Mouse (Mus musculus): Measurements from ENCODE around the gene Bola2. TPM values are rescaled to one million over a fixed set of nuclear protein-coding genes. Genes with fewer than 3 reads are reported as not detected.

Bola2 gene
- polyA plus RNA-seq, 1 experiment from 2014 or later = 123 TPM

DNA sequence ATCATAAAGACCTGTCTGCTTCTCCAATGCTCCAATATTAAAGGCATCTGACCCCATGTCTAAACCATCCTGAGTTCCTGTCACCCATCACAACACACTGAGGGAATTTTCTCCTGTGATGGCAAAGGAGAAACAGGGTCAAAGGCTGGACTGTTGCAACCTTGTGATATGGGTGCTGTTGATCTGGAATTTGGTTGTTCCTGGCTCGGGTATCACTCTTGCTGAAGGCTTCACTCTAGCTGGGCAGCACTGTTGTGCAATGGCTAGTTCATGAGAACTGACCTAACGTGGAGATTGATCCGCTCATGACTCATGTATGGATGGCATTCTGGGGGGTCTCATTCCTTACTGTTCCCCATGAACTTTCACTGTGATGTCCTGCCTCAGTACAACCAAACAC is 6.2 kb upstream of the Bola2 start:
- Histone ChIP-seq H3K9me3 (ENCODE audit: low read depth, low read length) (no peaks in the 10 kb centered on the region), H3K27me3 (ENCODE audit: insufficient read depth, low read length) (no peaks in the 10 kb centered on the region), H3K36me3 (ENCODE audit: insufficient read depth) (peaks cover 27% of the 10 kb centered on the region), H3K4me2 (no peak overlapping the region), H3K4me1 (ENCODE audit: insufficient read depth) (no peaks in the 10 kb centered on the region), H3K9ac (no peak overlapping the region), H3K27ac (ENCODE audit: low read depth) (no peak overlapping the region), H3K4me3 (ENCODE audit: low read depth, low read length) (no peak overlapping the region)
- DNase-seq (no peak), ATAC-seq (ENCODE audit: insufficient read depth) (no peak)
- 79% methylated on average over 3 of the region's 3 CpGs for WGBS
- TF ChIP-seq CTCF (IDR thresholded peaks at IDR 0.05; ENCODE audit: low read depth) = no peak

DNA sequence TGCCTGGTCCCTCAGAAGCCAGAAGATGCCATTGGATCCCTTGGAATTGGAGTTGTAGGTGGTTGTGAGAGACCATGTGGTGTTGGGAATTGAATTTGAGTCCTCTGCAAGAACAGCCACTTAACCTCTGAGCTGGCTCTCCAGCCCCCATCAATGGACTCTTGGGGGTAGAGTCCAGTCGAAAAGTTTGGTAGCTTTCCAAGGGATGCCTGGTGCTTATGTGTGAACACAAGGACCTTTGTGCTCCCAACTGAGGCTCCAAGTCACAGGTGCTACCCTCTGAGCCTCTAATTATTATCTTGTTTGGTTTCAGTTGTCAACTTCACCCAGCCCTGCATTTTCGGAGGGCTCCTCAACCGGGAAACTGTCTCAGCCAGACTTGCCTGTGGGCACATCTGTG is 4.5 kb upstream of the Bola2 start:
- Histone ChIP-seq H3K9me3 (ENCODE audit: low read depth, low read length) (no peaks in the 10 kb centered on the region), H3K36me3 (ENCODE audit: insufficient read depth) (peaks cover 27% of the 10 kb centered on the region), H3K4me3 (ENCODE audit: low read depth, low read length) (no peak overlapping the region), H3K9ac (no peak overlapping the region), H3K27me3 (ENCODE audit: insufficient read depth, low read length) (no peaks in the 10 kb centered on the region), H3K27ac (ENCODE audit: low read depth) (no peak overlapping the region), H3K4me2 (no peak overlapping the region), H3K4me1 (ENCODE audit: insufficient read depth) (peaks cover 5% of the 10 kb centered on the region; the same call in 1 of the 2 replicates)
- DNase-seq = no peak
- ATAC-seq (ENCODE audit: insufficient read depth) = no peak
- TF ChIP-seq CTCF (IDR thresholded peaks at IDR 0.05; ENCODE audit: low read depth) = no peak
- 87% methylated on average over 3 of the region's 3 CpGs for WGBS

DNA sequence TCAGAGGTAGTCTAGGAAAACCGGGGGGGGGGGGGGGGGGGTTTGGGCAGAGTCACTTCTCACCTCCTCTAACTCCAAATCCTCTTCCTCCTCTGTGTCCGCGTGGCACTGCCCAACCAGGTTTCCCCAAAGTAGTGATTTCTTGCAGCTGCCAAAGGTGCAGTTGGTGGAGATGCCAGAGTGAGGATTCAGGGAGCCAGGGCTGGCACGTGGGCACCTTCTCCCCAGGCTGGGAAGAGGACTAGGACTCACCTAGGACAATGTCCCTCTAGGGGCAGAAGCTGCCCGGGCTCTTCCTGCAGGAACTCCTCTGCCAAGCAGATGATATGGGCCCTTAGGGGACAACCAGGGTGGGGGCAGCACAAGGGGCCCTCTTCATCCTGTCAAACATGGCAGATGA is 3.5 kb upstream of the Bola2 start:
- Histone ChIP-seq H3K9ac (no peak overlapping the region), H3K27me3 (ENCODE audit: insufficient read depth, low read length) (no peaks in the 10 kb centered on the region), H3K36me3 (ENCODE audit: insufficient read depth) (peaks cover 27% of the 10 kb centered on the region), H3K27ac (ENCODE audit: low read depth) (no peak overlapping the region), H3K4me1 (ENCODE audit: insufficient read depth) (peaks cover 5% of the 10 kb centered on the region), H3K4me3 (ENCODE audit: low read depth, low read length) (no peak overlapping the region), H3K4me2 (no peak overlapping the region), H3K9me3 (ENCODE audit: low read depth, low read length) (no peaks in the 10 kb centered on the region)
- ATAC-seq (ENCODE audit: insufficient read depth) (no peak), DNase-seq (no peak)
- TF ChIP-seq CTCF (IDR thresholded peaks at IDR 0.05; ENCODE audit: low read depth) = no peak
- 78% methylated on average over 5 of the region's 5 CpGs for WGBS

DNA sequence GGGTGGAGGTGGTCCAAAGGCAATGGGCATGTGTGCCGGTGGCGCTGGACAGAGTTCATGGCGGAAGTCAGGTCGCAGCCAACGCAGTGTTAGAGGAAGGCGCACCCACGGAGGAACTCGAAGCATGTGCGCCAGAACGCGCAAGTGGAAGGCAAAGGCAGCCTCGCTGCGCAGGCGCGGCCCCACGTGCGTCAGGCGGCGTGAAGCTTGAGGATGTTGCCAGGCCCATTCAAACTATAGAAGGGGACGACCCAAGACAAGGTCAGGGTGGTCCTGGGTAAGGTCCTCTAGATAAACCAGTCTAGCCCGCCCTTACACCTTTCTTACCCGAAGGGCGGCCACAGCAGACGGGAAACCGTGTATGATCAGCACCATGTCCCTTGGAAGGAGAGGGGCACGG is 2.8 kb upstream of the Bola2 start:
- no peak overlapping the region for H3K9ac ChIP-seq
- DNase-seq (no peak), ATAC-seq (ENCODE audit: insufficient read depth) (no peak)
- H3K4me1 ChIP-seq (ENCODE audit: insufficient read depth) = peaks cover 8% of the 10 kb centered on the region
- H3K27me3 ChIP-seq (ENCODE audit: insufficient read depth, low read length) = no peaks in the 10 kb centered on the region
- no peak for TF ChIP-seq CTCF (IDR thresholded peaks at IDR 0.05; ENCODE audit: low read depth)
- no peak overlapping the region for H3K4me2 ChIP-seq
- H3K36me3 ChIP-seq (ENCODE audit: insufficient read depth) = peaks cover 27% of the 10 kb centered on the region
- H3K9me3 ChIP-seq (ENCODE audit: low read depth, low read length) = no peaks in the 10 kb centered on the region
- H3K4me3 ChIP-seq (ENCODE audit: low read depth, low read length) = no peak overlapping the region
- H3K27ac ChIP-seq (ENCODE audit: low read depth) = no peak overlapping the region
- WGBS = 92% methylated on average over 26 of the region's 26 CpGs

DNA sequence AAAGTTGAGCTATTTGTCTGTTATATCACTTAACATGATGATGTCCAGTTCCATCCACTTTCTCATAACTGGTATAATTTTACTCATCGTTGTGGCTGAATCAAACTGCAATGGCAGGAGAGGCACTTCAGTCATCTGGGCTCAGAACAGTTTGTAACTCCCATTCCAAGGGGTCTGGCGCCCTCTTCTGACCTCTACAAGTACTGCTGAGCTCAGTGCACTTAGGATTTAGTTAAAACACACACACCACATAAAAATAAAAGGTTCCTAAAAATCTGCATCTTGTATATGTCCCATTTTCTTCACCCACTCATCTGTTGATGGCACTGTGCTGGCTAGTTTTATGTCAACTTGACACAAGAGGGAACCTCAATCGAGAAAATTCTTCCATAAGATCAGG is 1.9 kb upstream of the Bola2 start:
- Histone ChIP-seq H3K4me1 (ENCODE audit: insufficient read depth) (peaks cover 8% of the 10 kb centered on the region), H3K27ac (ENCODE audit: low read depth) (no peak overlapping the region), H3K36me3 (ENCODE audit: insufficient read depth) (peaks cover 27% of the 10 kb centered on the region), H3K27me3 (ENCODE audit: insufficient read depth, low read length) (no peaks in the 10 kb centered on the region), H3K4me3 (ENCODE audit: low read depth, low read length) (no peak overlapping the region), H3K4me2 (no peak overlapping the region), H3K9ac (no peak overlapping the region), H3K9me3 (ENCODE audit: low read depth, low read length) (no peaks in the 10 kb centered on the region)
- WGBS = 26% methylated on average over 3 of the region's 3 CpGs
- ATAC-seq (ENCODE audit: insufficient read depth) = no peak
- peak; percentile 94 for DNase-seq
- peak; percentile 83 for TF ChIP-seq CTCF (IDR thresholded peaks at IDR 0.05; ENCODE audit: low read depth)

DNA sequence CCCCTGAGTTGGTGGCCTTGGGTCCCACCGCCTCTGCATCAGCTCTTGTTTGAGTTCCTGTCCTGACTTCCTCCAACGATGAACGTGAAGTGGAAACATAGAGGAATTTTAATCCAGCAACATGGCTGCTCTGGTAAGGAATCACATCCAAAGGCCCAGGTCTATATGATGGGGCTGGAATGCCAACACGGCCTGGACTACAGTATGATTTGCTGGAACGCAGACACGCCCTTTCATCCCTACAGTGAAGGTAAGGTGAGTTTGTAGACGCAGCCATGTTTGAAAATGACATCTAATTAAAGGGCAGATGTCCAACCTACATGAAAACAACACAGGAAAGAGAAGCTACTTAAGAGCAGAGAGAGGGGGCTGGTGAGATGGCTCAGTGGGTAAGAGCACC is 1.4 kb upstream of the Bola2 start:
- Histone ChIP-seq H3K36me3 (ENCODE audit: insufficient read depth) (peaks cover 27% of the 10 kb centered on the region), H3K27ac (ENCODE audit: low read depth) (no peak overlapping the region), H3K27me3 (ENCODE audit: insufficient read depth, low read length) (no peaks in the 10 kb centered on the region), H3K9ac (no peak overlapping the region), H3K4me3 (ENCODE audit: low read depth, low read length) (no peak overlapping the region), H3K4me2 (no peak overlapping the region), H3K9me3 (ENCODE audit: low read depth, low read length) (no peaks in the 10 kb centered on the region), H3K4me1 (ENCODE audit: insufficient read depth) (peaks cover 8% of the 10 kb centered on the region)
- ATAC-seq (ENCODE audit: insufficient read depth) = no peak
- DNase-seq = no peak
- no peak for TF ChIP-seq CTCF (IDR thresholded peaks at IDR 0.05; ENCODE audit: low read depth)
- WGBS = 81% methylated on average over 7 of the region's 7 CpGs

DNA sequence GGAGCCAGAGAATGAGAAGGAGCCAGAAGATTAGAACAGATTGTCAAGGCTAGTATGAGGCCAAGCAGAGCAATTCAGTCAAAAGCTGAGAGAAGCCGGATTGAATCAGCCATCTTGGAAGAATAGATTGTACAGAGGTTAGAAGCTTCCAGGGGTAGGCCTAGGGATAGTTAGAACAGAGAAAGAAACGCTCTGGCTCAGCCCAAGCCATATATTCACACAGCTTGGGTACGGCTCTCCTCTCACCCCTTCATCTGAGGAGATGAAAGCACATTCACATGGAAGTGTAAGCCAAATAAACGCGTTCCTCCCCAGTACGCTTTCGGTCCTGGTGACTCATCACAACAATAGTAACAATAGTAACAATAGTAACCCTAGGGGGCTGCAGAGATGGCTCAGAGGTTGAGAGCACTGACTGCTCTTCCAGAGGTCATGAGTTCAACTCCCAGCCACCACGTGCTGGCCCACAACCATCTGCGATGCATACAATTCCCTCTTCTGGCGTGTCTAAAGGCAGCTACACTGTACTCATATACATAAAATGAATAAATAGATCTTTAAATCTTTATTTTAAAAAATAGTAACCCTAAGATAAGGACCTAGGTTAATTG is 655 bp upstream of the Bola2 start:
- TF ChIP-seq CTCF (IDR thresholded peaks at IDR 0.05; ENCODE audit: low read depth) = no peak
- Histone ChIP-seq H3K27ac (ENCODE audit: low read depth) (no peak overlapping the region), H3K9ac (peak overlapping the region; percentile 90), H3K4me3 (ENCODE audit: low read depth, low read length) (peak overlapping the region; percentile 81), H3K9me3 (ENCODE audit: low read depth, low read length) (no peaks in the 10 kb centered on the region), H3K36me3 (ENCODE audit: insufficient read depth) (peaks cover 27% of the 10 kb centered on the region), H3K27me3 (ENCODE audit: insufficient read depth, low read length) (no peaks in the 10 kb centered on the region), H3K4me2 (peak overlapping the region; percentile 94), H3K4me1 (ENCODE audit: insufficient read depth) (peaks cover 8% of the 10 kb centered on the region)
- DNase-seq (no peak), ATAC-seq (ENCODE audit: insufficient read depth) (no peak)
- WGBS = 36% methylated on average over 10 of the region's 10 CpGs

Measured in lung, embryonic 14.5 days (tissue).